Comparison of ENCODE assay signal across 16 mouse cellular contexts in genomic region chr13:101408885-101409284, GRCm38 (mm10).
"Had no signal": no experiment of that assay in that cellular context is flagged by ENCODE, and none has a peak within 500 bp of the region (broad histone marks: within the 10 kb centered on the region; RNA-seq: fewer than 3 reads in every experiment).

No protein-coding gene starts in this region.

- H3K27ac ChIP-seq: kidney, postnatal 0 days; layer of hippocampus, adult 2 months; limb, embryonic 12.5 days; liver, embryonic 15.5 days; midbrain, embryonic 15.5 days; neural tube, embryonic 12.5 days had no signal

- ATAC-seq: lung, postnatal 0 days; midbrain, embryonic 15.5 days had no signal

- H3K4me3 ChIP-seq: layer of hippocampus, adult 2 months; limb, embryonic 12.5 days; liver, embryonic 15.5 days; midbrain, embryonic 15.5 days; neural tube, embryonic 12.5 days had no signal

- H3K4me1 ChIP-seq: limb, embryonic 12.5 days; liver, embryonic 15.5 days; midbrain, embryonic 15.5 days; neural tube, embryonic 12.5 days had no signal

- H3K9me3 ChIP-seq: limb, embryonic 12.5 days; liver, embryonic 15.5 days; midbrain, embryonic 15.5 days; neural tube, embryonic 12.5 days had no signal

- DNase-seq: kidney, postnatal 4 days; liver; lung, adult 2 months; lung, postnatal 36 days; right cerebral cortex, postnatal 4 days; spleen, adult 18-20 months; thymus, adult 18-20 months; thymus, postnatal 14 days had no signal

- H3K4me2 ChIP-seq: limb, embryonic 12.5 days; liver, embryonic 15.5 days; midbrain, embryonic 11.5 days; midbrain, embryonic 15.5 days; neural tube, embryonic 12.5 days had no signal

- H3K9ac ChIP-seq: limb, embryonic 12.5 days; liver, embryonic 15.5 days; midbrain, embryonic 15.5 days; neural tube, embryonic 12.5 days had no signal

- H3K36me3 ChIP-seq: limb, embryonic 12.5 days; liver, embryonic 15.5 days; midbrain, embryonic 15.5 days; neural tube, embryonic 12.5 days had no signal

- H3K27me3 ChIP-seq: limb, embryonic 12.5 days; liver, embryonic 15.5 days; midbrain, embryonic 15.5 days; neural tube, embryonic 12.5 days had no signal
